Mouse (Mus musculus): Measurements from ENCODE around the gene Gm6993.

GRCm38 (mm10) chr12:31246615-31247014, 6.0 kb downstream of the Gm6993 start:
- TF ChIP-seq CTCF (IDR thresholded peaks at IDR 0.05; ENCODE audit: insufficient read depth, low read length), result no peak
- no peak for TF ChIP-seq POLR2A (IDR thresholded peaks at IDR 0.05; ENCODE audit: borderline replicate concordance, extremely low read depth, low read depth, low read length)

All from lung, adult 2 months (tissue).